Mouse (Mus musculus): ENCODE measurements around the gene Zdhhc21. TPM values are rescaled to one million over a fixed set of nuclear protein-coding genes. Genes with fewer than 3 reads are reported as not detected.

Gene Zdhhc21
- total and polyA plus RNA-seq, 2 experiments = 1.5 to 6.4 TPM

DNA sequence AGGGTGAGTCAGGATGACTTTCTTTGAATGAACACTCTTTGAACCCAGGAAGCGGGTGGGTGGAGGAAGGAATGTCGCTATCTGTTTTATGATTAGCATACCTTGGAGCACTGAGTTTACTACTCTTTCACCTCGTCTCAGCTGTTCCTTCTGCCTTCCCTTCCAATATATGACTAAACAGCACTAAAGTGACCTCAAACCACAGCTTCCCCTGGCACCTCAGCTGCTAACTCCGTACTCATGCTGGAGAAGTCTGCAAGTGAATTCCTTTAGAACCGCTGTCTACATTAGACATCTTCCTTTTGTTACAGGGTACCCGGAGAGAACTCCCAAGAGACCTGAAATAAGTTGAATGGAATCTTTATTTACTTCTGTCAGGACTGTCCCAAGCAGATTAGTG is 11.2 kb upstream of the Zdhhc21 start:
- H3K27ac ChIP-seq (replicated peaks; ENCODE audit: insufficient read depth, low read depth, low read length) = no peak overlapping the region
- WGBS = 81% methylated on average over 6 of the region's 6 CpGs
- no peak overlapping the region for H3K4me3 ChIP-seq (ENCODE audit: insufficient read depth, low read depth, low read length)
- H3K79me2 ChIP-seq (ENCODE audit: control insufficient read depth, insufficient read depth, low read length) = no peaks in the 10 kb centered on the region
- no peaks in the 10 kb centered on the region for H3K36me3 ChIP-seq (ENCODE audit: control insufficient read depth, insufficient read depth, low read length)
- no peaks in the 10 kb centered on the region for H3K4me1 ChIP-seq (ENCODE audit: control insufficient read depth, insufficient read depth, low read length)
- TF ChIP-seq CTCF (IDR thresholded peaks at IDR 0.05; ENCODE audit: low read depth, low read length) (no peak), POLR2A (IDR thresholded peaks at IDR 0.05; ENCODE audit: extremely low read depth, insufficient read depth, low read length) (no peak)
- no peaks in the 10 kb centered on the region for H3K27me3 ChIP-seq (ENCODE audit: control insufficient read depth, insufficient read depth, low read length)
- no peak overlapping the region for H3K9ac ChIP-seq (ENCODE audit: low read depth, low read length)
- no peak for DNase-seq (ENCODE audit: extremely low read depth, low read depth, low spot score)

DNA sequence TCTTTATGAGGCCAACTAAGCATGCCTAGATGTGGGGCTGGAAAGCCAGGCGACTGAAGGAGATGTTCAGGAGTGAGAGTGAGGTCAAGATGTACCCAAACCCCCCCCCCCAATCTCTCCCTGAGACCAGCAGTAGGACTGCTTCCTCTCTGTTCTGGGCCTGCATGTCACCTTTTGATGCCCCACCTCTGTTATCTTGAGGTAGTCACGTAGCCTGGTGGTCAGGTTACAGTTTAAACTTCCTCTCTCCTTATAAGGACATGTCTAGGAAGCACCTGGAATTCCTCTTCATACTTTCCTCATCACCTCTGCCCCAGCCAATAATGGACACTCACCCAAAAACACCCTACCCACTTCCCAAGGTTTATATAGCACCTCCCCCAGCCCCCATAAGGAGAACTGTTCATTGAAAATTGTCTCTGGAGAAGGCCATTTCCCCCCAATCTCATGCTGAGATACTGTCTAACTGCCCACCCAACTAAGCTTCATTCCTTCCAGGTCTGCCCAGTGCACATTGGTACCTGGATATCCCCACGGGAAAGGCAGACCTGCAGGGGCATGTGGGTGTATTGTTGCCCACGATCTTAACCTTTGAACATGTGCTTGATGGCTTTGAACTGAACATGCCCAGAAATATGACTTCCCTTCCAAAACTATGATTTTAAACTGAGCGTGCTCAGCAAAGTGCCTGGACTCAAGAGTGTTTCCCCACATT is 8.1 kb upstream of the Zdhhc21 start:
- Histone ChIP-seq H3K27ac (replicated peaks; ENCODE audit: insufficient read depth, low read depth, low read length) (no peak overlapping the region), H3K9ac (ENCODE audit: low read depth, low read length) (no peak overlapping the region), H3K4me3 (ENCODE audit: insufficient read depth, low read depth, low read length) (no peak overlapping the region), H3K79me2 (ENCODE audit: control insufficient read depth, insufficient read depth, low read length) (no peaks in the 10 kb centered on the region), H3K27me3 (ENCODE audit: control insufficient read depth, insufficient read depth, low read length) (no peaks in the 10 kb centered on the region), H3K4me1 (ENCODE audit: control insufficient read depth, insufficient read depth, low read length) (no peaks in the 10 kb centered on the region), H3K36me3 (ENCODE audit: control insufficient read depth, insufficient read depth, low read length) (no peaks in the 10 kb centered on the region)
- WGBS = 88% methylated on average over 5 of the region's 5 CpGs
- TF ChIP-seq CTCF (IDR thresholded peaks at IDR 0.05; ENCODE audit: low read depth, low read length) = no peak
- no peak for TF ChIP-seq POLR2A (IDR thresholded peaks at IDR 0.05; ENCODE audit: extremely low read depth, insufficient read depth, low read length)
- no peak for DNase-seq (ENCODE audit: extremely low read depth, low read depth, low spot score)

DNA sequence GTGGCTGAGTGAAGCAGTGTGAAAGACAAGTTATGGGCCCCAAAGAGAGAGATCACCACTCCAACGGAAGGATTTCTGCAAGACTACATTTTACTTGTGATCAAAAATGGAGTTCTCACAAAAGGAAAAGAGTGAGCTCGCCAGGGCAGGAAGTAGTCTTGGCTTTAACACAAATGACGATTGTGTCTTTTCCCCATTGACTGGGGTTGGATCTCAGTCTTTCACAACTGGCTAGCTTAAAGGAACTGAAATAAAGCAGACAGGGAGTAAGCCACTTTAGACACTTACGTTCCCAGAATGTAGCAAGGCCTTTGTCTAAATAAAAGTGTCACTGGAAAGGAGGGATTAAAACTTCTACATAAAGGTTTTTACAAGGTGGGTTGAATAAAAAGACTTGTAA is 7.4 kb upstream of the Zdhhc21 start:
- WGBS = 67% methylated on average over 4 of the region's 4 CpGs
- no peak overlapping the region for H3K27ac ChIP-seq (replicated peaks; ENCODE audit: insufficient read depth, low read depth, low read length)
- H3K4me3 ChIP-seq (ENCODE audit: insufficient read depth, low read depth, low read length) = no peak overlapping the region
- H3K27me3 ChIP-seq (ENCODE audit: control insufficient read depth, insufficient read depth, low read length) = no peaks in the 10 kb centered on the region
- H3K79me2 ChIP-seq (ENCODE audit: control insufficient read depth, insufficient read depth, low read length) = no peaks in the 10 kb centered on the region
- no peak for TF ChIP-seq CTCF (IDR thresholded peaks at IDR 0.05; ENCODE audit: low read depth, low read length)
- no peak for TF ChIP-seq POLR2A (IDR thresholded peaks at IDR 0.05; ENCODE audit: extremely low read depth, insufficient read depth, low read length)
- no peak overlapping the region for H3K9ac ChIP-seq (ENCODE audit: low read depth, low read length)
- DNase-seq (ENCODE audit: extremely low read depth, low read depth, low spot score) = no peak
- H3K36me3 ChIP-seq (ENCODE audit: control insufficient read depth, insufficient read depth, low read length) = no peaks in the 10 kb centered on the region
- H3K4me1 ChIP-seq (ENCODE audit: control insufficient read depth, insufficient read depth, low read length) = no peaks in the 10 kb centered on the region

DNA sequence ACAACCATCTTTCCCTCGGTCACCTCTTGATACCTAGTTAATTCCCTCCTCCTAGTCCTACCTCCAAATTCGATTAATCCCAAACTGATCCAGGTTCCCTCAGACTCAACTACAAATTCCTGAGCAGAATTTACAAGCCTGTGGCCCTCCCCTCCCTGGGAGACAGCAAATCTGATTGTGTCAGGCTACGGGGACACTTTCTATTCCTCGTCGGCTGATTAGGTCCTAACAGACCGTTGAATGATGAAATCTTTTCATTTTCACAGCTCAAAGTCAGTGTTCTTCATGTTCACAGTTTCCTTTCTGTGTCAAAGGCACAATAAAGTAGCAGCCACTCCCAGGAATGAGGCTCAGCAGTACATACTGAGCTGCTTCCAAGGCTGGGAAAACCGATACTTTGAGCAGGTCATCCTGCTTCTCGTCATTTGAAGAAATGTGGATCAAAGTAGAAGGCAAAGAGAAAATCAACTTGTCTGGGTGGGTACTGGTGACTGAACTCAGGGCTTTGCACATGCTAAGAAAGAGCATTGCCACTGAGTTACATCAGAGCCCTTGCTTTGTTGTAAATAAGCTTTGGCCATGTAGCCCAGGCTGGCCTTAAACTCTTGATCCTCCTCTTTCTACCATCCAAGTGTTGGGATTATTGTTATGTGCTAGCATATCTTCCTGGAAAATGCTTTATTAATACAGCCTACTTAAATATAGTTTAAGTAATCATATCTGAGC is 5.4 kb upstream of the Zdhhc21 start:
- Histone ChIP-seq H3K9ac (ENCODE audit: low read depth, low read length) (no peak overlapping the region), H3K36me3 (ENCODE audit: control insufficient read depth, insufficient read depth, low read length) (no peaks in the 10 kb centered on the region), H3K79me2 (ENCODE audit: control insufficient read depth, insufficient read depth, low read length) (no peaks in the 10 kb centered on the region), H3K4me1 (ENCODE audit: control insufficient read depth, insufficient read depth, low read length) (no peaks in the 10 kb centered on the region), H3K4me3 (ENCODE audit: insufficient read depth, low read depth, low read length) (no peak overlapping the region), H3K27me3 (ENCODE audit: control insufficient read depth, insufficient read depth, low read length) (no peaks in the 10 kb centered on the region), H3K27ac (replicated peaks; ENCODE audit: insufficient read depth, low read depth, low read length) (no peak overlapping the region)
- 86% methylated on average over 8 of the region's 8 CpGs for WGBS
- no peak for DNase-seq (ENCODE audit: extremely low read depth, low read depth, low spot score)
- no peak for TF ChIP-seq CTCF (IDR thresholded peaks at IDR 0.05; ENCODE audit: low read depth, low read length)
- no peak for TF ChIP-seq POLR2A (IDR thresholded peaks at IDR 0.05; ENCODE audit: extremely low read depth, insufficient read depth, low read length)

DNA sequence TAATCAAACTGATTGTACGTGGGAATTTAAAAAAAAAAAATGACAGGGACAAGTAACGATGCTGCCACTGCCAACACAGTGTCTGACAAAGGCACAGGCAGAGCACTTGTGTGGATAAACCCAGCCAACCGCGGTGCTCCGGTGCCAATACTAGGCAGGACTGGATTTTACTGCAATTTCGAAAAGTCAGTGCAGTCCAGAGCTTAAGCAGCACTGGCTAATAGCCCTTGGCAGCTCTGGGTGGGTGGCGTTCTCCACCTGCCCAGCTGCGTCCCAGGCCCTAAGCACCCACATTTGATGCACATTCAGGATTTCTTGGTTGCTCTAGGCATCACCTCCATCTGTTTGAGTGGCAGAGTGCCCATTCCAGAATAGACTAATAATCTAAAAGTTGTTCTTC is 3.6 kb upstream of the Zdhhc21 start:
- no peak for TF ChIP-seq POLR2A (IDR thresholded peaks at IDR 0.05; ENCODE audit: extremely low read depth, insufficient read depth, low read length)
- no peak for TF ChIP-seq CTCF (IDR thresholded peaks at IDR 0.05; ENCODE audit: low read depth, low read length)
- no peaks in the 10 kb centered on the region; the same call in 1 of the 2 replicates for H3K4me1 ChIP-seq (ENCODE audit: control insufficient read depth, insufficient read depth, low read length)
- 94% methylated on average over 8 of the region's 8 CpGs for WGBS

DNA sequence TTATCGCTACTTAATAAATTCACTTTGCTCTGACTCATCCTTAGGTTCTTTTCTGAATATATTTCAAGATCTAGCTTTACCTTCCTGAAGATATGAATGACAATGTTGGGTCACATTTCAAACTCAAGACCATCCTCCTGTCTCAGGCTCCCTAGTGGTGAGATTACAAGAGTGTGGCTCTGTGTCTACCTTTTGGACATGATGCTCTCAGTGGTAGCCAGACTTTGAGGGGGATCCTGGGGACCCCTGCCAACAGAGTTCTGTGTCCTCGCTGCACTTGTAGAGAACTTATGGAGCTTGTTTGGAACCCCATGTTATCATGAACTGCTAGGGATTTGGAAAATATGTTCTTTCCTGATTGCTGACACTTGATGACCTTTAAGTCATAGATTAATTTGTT is 1.7 kb upstream of the Zdhhc21 start:
- H3K27me3 ChIP-seq (ENCODE audit: control insufficient read depth, insufficient read depth, low read length) = no peaks in the 10 kb centered on the region
- H3K4me1 ChIP-seq (ENCODE audit: control insufficient read depth, insufficient read depth, low read length) = no peaks in the 10 kb centered on the region; the same call in 1 of the 2 replicates
- 0 out of 2 replicates have a peak, but pooled peaks cover under 1% of the 10 kb centered on the region for H3K79me2 ChIP-seq (ENCODE audit: control insufficient read depth, insufficient read depth, low read length)
- H3K27ac ChIP-seq (replicated peaks; ENCODE audit: insufficient read depth, low read depth, low read length) = no peak overlapping the region
- TF ChIP-seq POLR2A (IDR thresholded peaks at IDR 0.05; ENCODE audit: extremely low read depth, insufficient read depth, low read length) (no peak), CTCF (IDR thresholded peaks at IDR 0.05; ENCODE audit: low read depth, low read length) (no peak)
- no peak for DNase-seq (ENCODE audit: extremely low read depth, low read depth, low spot score)
- 96% methylated on average over 2 of the region's 2 CpGs for WGBS
- no peak overlapping the region for H3K9ac ChIP-seq (ENCODE audit: low read depth, low read length)
- no peak overlapping the region for H3K4me3 ChIP-seq (ENCODE audit: insufficient read depth, low read depth, low read length)
- no peaks in the 10 kb centered on the region for H3K36me3 ChIP-seq (ENCODE audit: control insufficient read depth, insufficient read depth, low read length)

More for the DNA sequence above, 3.6 kb upstream of the Zdhhc21 start:
- no peak overlapping the region for H3K9ac ChIP-seq (ENCODE audit: low read depth, low read length)
- no peaks in the 10 kb centered on the region for H3K27me3 ChIP-seq (ENCODE audit: control insufficient read depth, insufficient read depth, low read length)
- no peaks in the 10 kb centered on the region for H3K79me2 ChIP-seq (ENCODE audit: control insufficient read depth, insufficient read depth, low read length)
- H3K4me3 ChIP-seq (ENCODE audit: insufficient read depth, low read depth, low read length) = no peak overlapping the region
- no peaks in the 10 kb centered on the region for H3K36me3 ChIP-seq (ENCODE audit: control insufficient read depth, insufficient read depth, low read length)
- DNase-seq (ENCODE audit: extremely low read depth, low read depth, low spot score) = no peak
- H3K27ac ChIP-seq (replicated peaks; ENCODE audit: insufficient read depth, low read depth, low read length) = no peak overlapping the region
